Mouse (Mus musculus) bone marrow, adult 2 months (tissue): ENCODE data around the gene Foxr1.

Experiments
- CTCF ChIP-seq: fragments of 200-500 bp; IDR thresholded peaks from 2 replicates; pipeline ENCODE4 v1.5.1; 2011; ENCODE audit warnings: low read length, control low read depth; ENCODE audit not compliant: control insufficient read depth, insufficient read depth
- POLR2A ChIP-seq: fragments of 200-500 bp; IDR thresholded peaks from 2 replicates; pipeline ENCODE4 v1.6.1; 2011; ENCODE audit warnings: low read depth, mild to moderate bottlenecking, control low read depth, low read length, borderline replicate concordance; ENCODE audit not compliant: control insufficient read depth

DNA sequence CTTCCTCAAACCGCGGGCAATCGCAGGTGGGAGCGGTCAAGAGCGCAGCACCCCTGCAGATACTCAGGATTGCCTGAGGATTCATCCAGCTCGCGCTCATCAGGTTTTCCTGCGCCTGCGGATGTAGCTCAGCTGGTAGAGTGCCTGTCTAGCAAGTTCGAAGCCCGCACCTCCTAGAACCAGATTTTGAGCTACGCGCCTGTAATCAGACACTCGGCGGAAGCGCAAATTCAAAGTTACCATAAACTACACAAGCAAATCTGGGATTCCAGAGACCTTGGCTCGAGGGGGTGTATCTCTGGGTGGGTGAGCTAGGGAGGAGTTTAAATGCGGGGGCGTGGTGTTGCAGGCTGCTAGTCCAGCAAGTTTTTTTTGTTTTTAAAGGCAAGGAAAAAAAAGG, at the start of gene Foxr1:
- no peak for TF ChIP-seq CTCF
- no peak for TF ChIP-seq POLR2A
